Mouse (Mus musculus) small intestine, adult 2 months (tissue): ENCODE results near the gene Slc16a3. TPM values are rescaled to one million over a fixed set of nuclear protein-coding genes. Genes with fewer than 3 reads are reported as not detected.

ENCODE experiments used
- H3K27ac ChIP-seq: fragments of 200-500 bp; 2 replicates; pipeline ENCODE4 v1.5.1; 2012; ENCODE audit warnings: low read depth, low read length, control low read depth, inconsistent platforms; ENCODE audit not compliant: insufficient read depth
- H3K27me3 ChIP-seq: fragments of 200-500 bp; 2 replicates; pipeline ENCODE4 v1.6.1; 2012; ENCODE audit warnings: mild to moderate bottlenecking, moderate library complexity, low read length, inconsistent platforms; ENCODE audit not compliant: control insufficient read depth, insufficient read depth
- H3K36me3 ChIP-seq: fragments of 200-500 bp; 2 replicates; pipeline ENCODE4 v1.6.1; 2012; ENCODE audit warnings: mild to moderate bottlenecking, low read length, control low read depth, inconsistent platforms; ENCODE audit not compliant: control insufficient read depth, insufficient read depth
- H3K4me1 ChIP-seq: fragments of 200-500 bp; 2 replicates; pipeline ENCODE4 v1.6.1; 2012; ENCODE audit warnings: low read length, inconsistent platforms, mixed read lengths; ENCODE audit not compliant: control insufficient read depth, insufficient read depth, insufficient read length
- H3K4me3 ChIP-seq: fragments of 200-500 bp; 2 replicates; pipeline ENCODE4 v1.5.1; 2012; ENCODE audit warnings: low read depth, mild to moderate bottlenecking, control low read depth, inconsistent platforms, low read length, moderate library complexity
- CTCF ChIP-seq: fragments of 200-500 bp; IDR thresholded peaks from 2 replicates; pipeline ENCODE4 v1.5.1; 2012; ENCODE audit warnings: low read depth, mild to moderate bottlenecking, control low read depth, inconsistent platforms, low read length, moderate library complexity, mixed read lengths; ENCODE audit not compliant: insufficient replicate concordance, insufficient read length; ENCODE audit errors: extremely low read depth
- POLR2A ChIP-seq: fragments of 200-500 bp; IDR thresholded peaks from 2 replicates; pipeline ENCODE4 v1.6.1; 2012; ENCODE audit warnings: low read depth, mild to moderate bottlenecking, control low read depth, inconsistent platforms, low read length, moderate library complexity
- WGBS: fragments of 180-500 bp; shearing (Covaris S2); methylation state at CpG from one replicate; pipeline ENCODE4 v1.1.7; 2018; 5-methylcytosine and 5-hydroxymethylcytosine counted together
- polyA plus RNA-seq: library from polyadenylated mRNA; depleted of rRNA; stranded (reverse); fragments of >200 nt; gene quantifications from 2 replicates; pipeline ENCODE4 v1.2.3, GENCODE M21; 2012; rRNA removed

Gene Slc16a3
- polyA plus RNA-seq, result 56.8 and 68.9 TPM in 2 replicates

- peak within 1 kb of the TSS; percentile 55 for H3K27ac ChIP-seq
- TF ChIP-seq POLR2A, result no peak
- no peak for TF ChIP-seq CTCF
- H3K36me3 ChIP-seq, result no peaks in the 10 kb centered on the region
- peaks cover 27% of the 10 kb centered on the region for H3K4me1 ChIP-seq
- WGBS, result 6% methylated on average over 12 of the region's 12 CpGs
- no peaks in the 10 kb centered on the region for H3K27me3 ChIP-seq
- H3K4me3 ChIP-seq, result peak within 1 kb of the TSS; percentile 72
Observed at GRCm38 (mm10) chr11:120948328-120948727, at the start of gene Slc16a3. Slc16a3 (plus strand) TSS chr11:120948480.

- Histone ChIP-seq H3K4me3 (no peak overlapping the region), H3K4me1 (peaks cover 17% of the 10 kb centered on the region), H3K27me3 (no peaks in the 10 kb centered on the region), H3K27ac (no peak overlapping the region), H3K36me3 (no peaks in the 10 kb centered on the region)
- TF ChIP-seq POLR2A, result no peak
- TF ChIP-seq CTCF, result no peak
- 73% methylated on average over 8 of the region's 8 CpGs for WGBS
Observed at GRCm38 (mm10) chr11:120900276-120901244, 47.7 kb upstream of the Slc16a3 start.

GRCm38 (mm10) chr11:120901729-120902486 is 46.4 kb upstream of the Slc16a3 start:
- Histone ChIP-seq H3K27me3 (no peaks in the 10 kb centered on the region), H3K36me3 (no peaks in the 10 kb centered on the region), H3K4me1 (peaks cover 17% of the 10 kb centered on the region), H3K4me3 (no peak overlapping the region; the same call in 1 of the 2 replicates), H3K27ac (peak overlapping the region; percentile 100)
- WGBS, result 82% methylated on average over 21 of the region's 21 CpGs
- TF ChIP-seq POLR2A (no peak), CTCF (no peak)

- 16% methylated on average over 10 of the region's 10 CpGs for WGBS
- H3K27ac ChIP-seq, result peak overlapping the region; percentile 100
- no peak for TF ChIP-seq POLR2A
- TF ChIP-seq CTCF, result no peak
- H3K4me1 ChIP-seq, result peaks cover 17% of the 10 kb centered on the region
- peak overlapping the region; percentile 54 for H3K4me3 ChIP-seq
- no peaks in the 10 kb centered on the region for H3K27me3 ChIP-seq
- no peaks in the 10 kb centered on the region for H3K36me3 ChIP-seq
Observed at GRCm38 (mm10) chr11:120902487-120903142, 45.7 kb upstream of the Slc16a3 start.

GRCm38 (mm10) chr11:120903159-120903850 is 45.0 kb upstream of the Slc16a3 start:
- no peaks in the 10 kb centered on the region for H3K36me3 ChIP-seq
- H3K4me3 ChIP-seq, result peak overlapping the region; percentile 54
- no peak for TF ChIP-seq CTCF
- peak; percentile 14; the same call in 1 of the 2 replicates for TF ChIP-seq POLR2A
- peaks cover 15% of the 10 kb centered on the region for H3K4me1 ChIP-seq
- no peaks in the 10 kb centered on the region for H3K27me3 ChIP-seq
- H3K27ac ChIP-seq, result peak overlapping the region; percentile 100
- 25% methylated on average over 24 of the region's 24 CpGs for WGBS

- Histone ChIP-seq H3K4me3 (no peak overlapping the region), H3K36me3 (no peaks in the 10 kb centered on the region), H3K27me3 (no peaks in the 10 kb centered on the region), H3K4me1 (peaks cover 14% of the 10 kb centered on the region), H3K27ac (no peak overlapping the region)
- 96% methylated on average over 3 of the region's 3 CpGs for WGBS
- TF ChIP-seq POLR2A (no peak), CTCF (no peak)
Observed at GRCm38 (mm10) chr11:120904561-120904960, 43.7 kb upstream of the Slc16a3 start.
